Comparison of ENCODE assay signal across 8 mouse cellular contexts in the genomic region with DNA sequence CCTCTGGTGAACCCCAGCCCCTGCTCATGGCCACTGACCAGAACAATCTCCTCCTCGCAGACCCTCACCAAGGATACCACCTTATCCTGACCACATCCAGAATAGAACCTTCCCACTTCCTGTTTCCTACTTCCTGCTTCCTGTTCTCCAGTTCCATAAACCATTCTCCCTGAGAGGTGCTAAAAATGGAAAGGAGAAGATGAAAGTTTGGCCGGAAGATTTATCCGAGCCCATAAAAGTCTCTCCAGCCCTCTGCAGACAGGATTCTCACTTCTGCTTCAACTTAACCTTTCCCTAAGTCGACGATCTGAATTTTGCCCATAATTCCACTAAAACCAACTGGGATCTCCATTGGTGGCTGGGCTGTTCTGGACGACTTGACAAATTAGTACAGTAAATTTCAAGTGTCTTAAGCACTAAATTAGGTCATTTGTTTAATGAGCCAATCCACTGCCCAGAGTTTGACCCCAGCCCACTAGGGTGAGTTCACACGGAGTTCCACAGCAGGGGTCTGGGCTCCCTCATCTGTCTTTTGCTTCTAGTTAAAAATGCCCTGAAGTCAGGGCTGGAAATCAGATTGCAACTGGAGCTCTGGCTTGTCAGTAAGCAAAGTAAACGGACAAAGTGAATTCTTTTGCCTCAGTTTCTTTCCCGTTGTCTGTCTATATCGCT.
DNase-seq lines count a peak whose midpoint lies in the region; ATAC-seq and TF ChIP-seq lines count a peak whose summit lies in the region.
"Had no signal": no experiment of that assay in that cellular context is flagged by ENCODE, and none has a peak within 500 bp of the region (broad histone marks: within the 10 kb centered on the region; RNA-seq: fewer than 3 reads in every experiment).

No protein-coding gene starts in this region.

- no peak overlapping the region for H3K9ac ChIP-seq in lung, postnatal 0 days (replicated peaks; ENCODE audit: low read depth)
- H3K9ac ChIP-seq in heart, embryonic 16.5 days (ENCODE audit: low read length): no peak overlapping the region; the same call in 1 of the 2 replicates
- no peak overlapping the region for H3K9ac ChIP-seq in limb, embryonic 15.5 days
- no peak overlapping the region for H3K9ac ChIP-seq in stomach, embryonic 16.5 days (ENCODE audit: low read length)

- H3K4me2 ChIP-seq in lung, postnatal 0 days (replicated peaks; ENCODE audit: low read depth, low read length): peak overlapping the region; percentile 42
- peak overlapping the region; percentile 49 for H3K4me2 ChIP-seq in heart, embryonic 16.5 days (ENCODE audit: low read depth, low read length)
- peak overlapping the region; percentile 48 for H3K4me2 ChIP-seq in limb, embryonic 15.5 days
- H3K4me2 ChIP-seq in stomach, embryonic 16.5 days (ENCODE audit: low read depth, low read length): peak overlapping the region; percentile 30

- no peak for TF ChIP-seq CTCF in lung, postnatal 0 days (IDR thresholded peaks at IDR 0.05)
- TF ChIP-seq CTCF in lung, adult 2 months (IDR thresholded peaks at IDR 0.05; ENCODE audit: insufficient read depth, low read length): no peak

- no peak for ATAC-seq in lung, postnatal 0 days
- no peak for ATAC-seq in heart, embryonic 16.5 days (replicated peaks; ENCODE audit: extremely low read depth, insufficient read depth, low FRiP score)
- ATAC-seq in limb, embryonic 15.5 days (ENCODE audit: insufficient number of reproducible peaks, low FRiP score, low TSS enrichment, low read depth): no peak
- no peak for ATAC-seq in stomach, embryonic 16.5 days (ENCODE audit: insufficient read depth, low FRiP score)
- no peak for ATAC-seq in inflammation-experienced regulatory T-cells, adult 6 months

- TF ChIP-seq POLR2A in lung, adult 2 months (IDR thresholded peaks at IDR 0.05; ENCODE audit: borderline replicate concordance, extremely low read depth, low read depth, low read length): no peak

- H3K4me1 ChIP-seq in lung, postnatal 0 days (ENCODE audit: insufficient read depth, low read depth, low read length): peaks cover 12% of the 10 kb centered on the region; the same call in 1 of the 2 replicates
- H3K4me1 ChIP-seq in lung, adult 2 months (ENCODE audit: control insufficient read depth, insufficient read depth, low read length): no peaks in the 10 kb centered on the region
- peaks cover 18% of the 10 kb centered on the region for H3K4me1 ChIP-seq in heart, embryonic 16.5 days (ENCODE audit: control insufficient read depth, insufficient read depth, low read length)
- H3K4me1 ChIP-seq in limb, embryonic 15.5 days: peaks cover 40% of the 10 kb centered on the region
- peaks cover 15% of the 10 kb centered on the region for H3K4me1 ChIP-seq in stomach, embryonic 16.5 days (ENCODE audit: control insufficient read depth, insufficient read depth, low read length)

- H3K4me3 ChIP-seq in lung, postnatal 0 days (ENCODE audit: low read depth, low read length): no peak overlapping the region
- no peak overlapping the region for H3K4me3 ChIP-seq in lung, adult 2 months (replicated peaks; ENCODE audit: extremely low read depth, low read depth, low read length)
- no peak overlapping the region for H3K4me3 ChIP-seq in heart, embryonic 16.5 days (ENCODE audit: low read length)
- peak overlapping the region; percentile 20 for H3K4me3 ChIP-seq in limb, embryonic 15.5 days
- H3K4me3 ChIP-seq in stomach, embryonic 16.5 days (replicated peaks; ENCODE audit: low read length): no peak overlapping the region

- DNase-seq in lung, postnatal 0 days (ENCODE audit: low spot score): peak; percentile 18
- DNase-seq in lung, adult 2 months: no peak
- DNase-seq in adrenal gland, postnatal 25 days: no peak
- DNase-seq: cerebellum, adult 2 months had no signal

- H3K9me3 ChIP-seq in lung, postnatal 0 days (ENCODE audit: low read length): no peaks in the 10 kb centered on the region
- H3K9me3 ChIP-seq in heart, embryonic 16.5 days (replicated peaks; ENCODE audit: control insufficient read depth, low read length): no peaks in the 10 kb centered on the region
- no peaks in the 10 kb centered on the region for H3K9me3 ChIP-seq in limb, embryonic 15.5 days
- no peaks in the 10 kb centered on the region for H3K9me3 ChIP-seq in stomach, embryonic 16.5 days (replicated peaks; ENCODE audit: control insufficient read depth, low read length)

- TF ChIP-seq EP300 in lung, postnatal 0 days (IDR thresholded peaks at IDR 0.05): no peak

- H3K36me3 ChIP-seq in lung, postnatal 0 days (ENCODE audit: insufficient read depth, low read length): no peaks in the 10 kb centered on the region
- H3K36me3 ChIP-seq in heart, embryonic 16.5 days (ENCODE audit: control insufficient read depth, insufficient read depth): no peaks in the 10 kb centered on the region
- H3K36me3 ChIP-seq in limb, embryonic 15.5 days: no peaks in the 10 kb centered on the region
- H3K36me3 ChIP-seq in stomach, embryonic 16.5 days (ENCODE audit: control insufficient read depth, insufficient read depth, low read length): no peaks in the 10 kb centered on the region

- no peaks in the 10 kb centered on the region for H3K27me3 ChIP-seq in lung, postnatal 0 days (replicated peaks; ENCODE audit: insufficient read depth, low read length)
- H3K27me3 ChIP-seq in heart, embryonic 16.5 days (ENCODE audit: control insufficient read depth, insufficient read depth, low read length): no peaks in the 10 kb centered on the region
- peaks cover 52% of the 10 kb centered on the region for H3K27me3 ChIP-seq in limb, embryonic 15.5 days
- no peaks in the 10 kb centered on the region for H3K27me3 ChIP-seq in stomach, embryonic 16.5 days (ENCODE audit: control insufficient read depth, insufficient read depth, low read length)

- 47% methylated on average over 10 of the region's 10 CpGs for WGBS in lung, postnatal 0 days
- WGBS in lung, adult 2 months: 46% methylated on average over 10 of the region's 10 CpGs
- 55% methylated on average over 10 of the region's 10 CpGs for WGBS in heart, embryonic 16.5 days
- WGBS in limb, embryonic 15.5 days: 24% methylated on average over 10 of the region's 10 CpGs
- whole genome bisulfite sequencing in stomach, embryonic 16.5 days: 45% methylated on average over 10 of the region's 10 CpGs

- H3K27ac ChIP-seq in lung, postnatal 0 days (ENCODE audit: low read length): no peak overlapping the region
- H3K27ac ChIP-seq in heart, embryonic 16.5 days (ENCODE audit: low read length): peak overlapping the region; percentile 64
- peak overlapping the region; percentile 62 for H3K27ac ChIP-seq in limb, embryonic 15.5 days
- peak overlapping the region; percentile 84 for H3K27ac ChIP-seq in stomach, embryonic 16.5 days (ENCODE audit: low read length)
